Mouse (Mus musculus) testis, adult 2 months (tissue): Measurements from ENCODE around the gene Klf15.

Experiments used
- CTCF ChIP-seq: fragments of 200-500 bp; IDR thresholded peaks from 2 replicates; pipeline ENCODE4 v1.5.1; 2012; ENCODE audit warnings: low read depth, mild to moderate bottlenecking, inconsistent platforms, low read length, moderate library complexity; ENCODE audit not compliant: control insufficient read depth, insufficient read depth, insufficient replicate concordance
- POLR2A ChIP-seq: fragments of 200-500 bp; IDR thresholded peaks from 2 replicates; pipeline ENCODE4 v1.6.1; 2012; ENCODE audit warnings: low read depth, mild to moderate bottlenecking, inconsistent platforms, low read length, moderate library complexity; ENCODE audit not compliant: control insufficient read depth

DNA sequence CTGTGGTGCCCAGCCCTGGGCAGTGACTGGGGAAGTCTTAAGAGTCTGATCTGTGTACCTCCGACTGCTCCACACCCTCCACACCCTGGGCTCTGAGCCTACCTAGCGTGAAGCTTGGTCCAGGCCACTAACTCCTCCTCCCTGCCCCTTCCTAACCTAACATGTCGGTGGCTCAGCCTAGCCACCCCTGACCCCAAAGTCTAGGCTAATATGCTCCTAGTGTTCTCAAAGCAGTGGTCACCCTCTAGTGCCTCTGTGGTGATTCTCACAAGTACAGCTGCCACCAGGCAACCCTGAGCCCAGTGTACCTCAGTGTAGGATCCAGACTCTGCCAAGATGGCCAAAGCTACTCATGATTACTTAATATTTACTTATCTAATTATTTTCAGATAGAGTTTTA is 27.7 kb upstream of the Klf15 start:
- TF ChIP-seq CTCF: no peak
- no peak for TF ChIP-seq POLR2A
